Comparison of ENCODE assay signal across 9 mouse cellular contexts in the genomic region with DNA sequence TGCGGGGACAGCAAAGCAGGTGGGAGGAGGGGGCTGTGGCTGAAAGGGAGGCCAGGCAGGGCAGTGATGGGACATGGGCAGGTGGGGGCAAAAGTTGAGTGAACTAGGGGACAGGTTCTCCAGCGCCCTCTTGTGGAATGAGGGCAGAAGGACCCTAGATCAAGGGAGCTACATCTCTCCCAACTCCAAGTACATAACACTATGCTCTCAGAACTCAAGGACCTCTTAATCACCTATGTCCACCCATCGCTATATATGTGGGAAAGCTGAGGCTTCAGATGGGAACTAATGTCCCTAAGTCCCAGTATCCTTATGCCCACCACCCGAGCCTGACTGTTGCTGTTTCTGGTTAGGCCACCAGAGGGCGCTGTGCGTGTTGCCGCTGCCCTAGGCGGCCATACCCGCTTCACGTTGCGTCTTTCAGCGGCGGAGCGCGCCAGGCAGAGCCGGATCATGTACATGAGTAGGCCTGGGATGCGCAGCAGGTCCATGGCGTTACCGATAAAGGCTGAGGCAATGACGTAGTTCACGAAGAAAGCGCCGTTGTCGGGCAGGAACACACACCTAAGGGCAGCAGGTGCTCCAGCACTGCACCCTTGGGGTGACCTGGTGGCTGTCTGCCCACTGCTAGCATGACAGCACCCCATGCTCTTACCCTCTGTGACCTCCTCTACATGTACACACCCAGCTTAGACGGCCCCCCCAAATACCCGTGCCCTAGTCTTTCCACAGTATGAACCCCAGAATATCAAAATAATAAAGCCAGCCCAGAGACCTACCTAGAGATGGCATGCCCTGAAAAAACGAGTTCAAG. TPM values are rescaled to one million over a fixed set of nuclear protein-coding genes. Genes with fewer than 3 reads are reported as not detected.
DNase-seq lines count a peak whose midpoint lies in the region; ATAC-seq and TF ChIP-seq lines count a peak whose summit lies in the region.
"Had no signal": no experiment of that assay in that cellular context is flagged by ENCODE, and none has a peak within 500 bp of the region (broad histone marks: within the 10 kb centered on the region; RNA-seq: fewer than 3 reads in every experiment).

No protein-coding gene starts in this region.

- peaks cover 3% of the 10 kb centered on the region for H3K4me1 ChIP-seq in forebrain, embryonic 15.5 days
- peaks cover 29% of the 10 kb centered on the region for H3K4me1 ChIP-seq in hindbrain, embryonic 10.5 days (replicated peaks)
- no peaks in the 10 kb centered on the region for H3K4me1 ChIP-seq in lung, embryonic 14.5 days (ENCODE audit: insufficient read depth)
- H3K4me1 ChIP-seq: lung, embryonic 15.5 days had no signal

- ATAC-seq in forebrain, embryonic 15.5 days (replicated peaks): peak; percentile 57
- ATAC-seq in lung, embryonic 14.5 days (ENCODE audit: insufficient read depth): peak; percentile 36; the same call in 1 of the 2 replicates

- H3K4me2 ChIP-seq in forebrain, embryonic 15.5 days (replicated peaks): 0 out of 2 replicates have a peak overlapping the region, but pooled peaks have one; percentile 13
- no peak overlapping the region; the same call in 1 of the 2 replicates for H3K4me2 ChIP-seq in lung, embryonic 14.5 days
- H3K4me2 ChIP-seq: lung, embryonic 15.5 days had no signal

- no peak overlapping the region for H3K9ac ChIP-seq in forebrain, embryonic 15.5 days (replicated peaks)
- H3K9ac ChIP-seq in lung, embryonic 14.5 days: no peak overlapping the region
- H3K9ac ChIP-seq: lung, embryonic 15.5 days had no signal

- H3K27ac ChIP-seq in forebrain, embryonic 15.5 days (replicated peaks): no peak overlapping the region
- no peak overlapping the region for H3K27ac ChIP-seq in hindbrain, embryonic 10.5 days
- H3K27ac ChIP-seq in lung, embryonic 14.5 days (ENCODE audit: low read depth): no peak overlapping the region
- H3K27ac ChIP-seq: lung, embryonic 15.5 days had no signal

- H3K4me3 ChIP-seq in forebrain, embryonic 15.5 days: no peak overlapping the region
- peak overlapping the region; percentile 26 for H3K4me3 ChIP-seq in hindbrain, embryonic 10.5 days
- H3K4me3 ChIP-seq in lung, embryonic 14.5 days (ENCODE audit: low read depth, low read length): no peak overlapping the region
- H3K4me3 ChIP-seq: lung, embryonic 15.5 days had no signal

- TF ChIP-seq CTCF in lung, embryonic 14.5 days (IDR thresholded peaks at IDR 0.05; ENCODE audit: low read depth): peak; percentile 98

- H3K9me3 ChIP-seq in forebrain, embryonic 15.5 days: no peaks in the 10 kb centered on the region
- H3K9me3 ChIP-seq in hindbrain, embryonic 10.5 days: no peaks in the 10 kb centered on the region
- no peaks in the 10 kb centered on the region for H3K9me3 ChIP-seq in lung, embryonic 14.5 days (ENCODE audit: low read depth, low read length)
- H3K9me3 ChIP-seq: lung, embryonic 15.5 days had no signal

- H3K27me3 ChIP-seq in forebrain, embryonic 15.5 days: no peaks in the 10 kb centered on the region
- H3K27me3 ChIP-seq in hindbrain, embryonic 10.5 days (ENCODE audit: insufficient read depth, poor library complexity, severe bottlenecking): 0 out of 2 replicates have a peak, but pooled peaks cover 3% of the 10 kb centered on the region
- no peaks in the 10 kb centered on the region for H3K27me3 ChIP-seq in lung, embryonic 14.5 days (ENCODE audit: insufficient read depth, low read length)
- H3K27me3 ChIP-seq: lung, embryonic 15.5 days had no signal

- peak; percentile 87 for DNase-seq in ES-CJ7 (ENCODE audit: low read depth, low spot score)
- peak; percentile 78 for DNase-seq in cerebellum, adult 11 months
- peak; percentile 83 for DNase-seq in hindbrain, embryonic 10.5 days (ENCODE audit: low spot score)
- DNase-seq in layer of hippocampus, adult 9-10 months (ENCODE audit: low spot score): peak; percentile 54
- peak; percentile 88 for DNase-seq in lung, embryonic 14.5 days
- peak; percentile 75 for DNase-seq in ovary, postnatal 36 days (ENCODE audit: low spot score)
- peak; percentile 81 for DNase-seq in thymus, postnatal 25 days

- 24% methylated on average over 27 of the region's 27 CpGs for WGBS in forebrain, embryonic 15.5 days
- 27% methylated on average over 27 of the region's 27 CpGs for WGBS in hindbrain, embryonic 10.5 days
- WGBS in lung, embryonic 14.5 days: 24% methylated on average over 27 of the region's 27 CpGs

- peaks cover 67% of the 10 kb centered on the region for H3K36me3 ChIP-seq in forebrain, embryonic 15.5 days
- H3K36me3 ChIP-seq in hindbrain, embryonic 10.5 days: peaks cover 80% of the 10 kb centered on the region
- H3K36me3 ChIP-seq in lung, embryonic 14.5 days (ENCODE audit: insufficient read depth): peaks cover 71% of the 10 kb centered on the region

RNA-seq across cellular contexts. Expression of gene Capn11, which starts 4.2 kb away (rescaled TPM):
- polyA plus RNA-seq in forebrain, embryonic 15.5 days (2015; fragmentation: Nextera tagmentation; extraction: Ambion mirVana): 0.83 and 1.00 TPM in 2 replicates
- 0.31 and 1.2 TPM in 2 replicates for polyA plus RNA-seq in hindbrain, embryonic 10.5 days (2016; fragmentation: Nextera tagmentation; extraction: Ambion mirVana)
- 0.07 TPM in 1 of 2 replicates, not detected in the other for polyA plus RNA-seq in lung, embryonic 14.5 days (2014; fragmentation: Nextera tagmentation; extraction: Ambion mirVana)

RNA-seq across cellular contexts. Expression of gene Mrpl14, which starts 22.8 kb away (rescaled TPM):
- 122 and 125 TPM in 2 replicates for polyA plus RNA-seq in forebrain, embryonic 15.5 days (2015; fragmentation: Nextera tagmentation; extraction: Ambion mirVana)
- polyA plus RNA-seq in hindbrain, embryonic 10.5 days (2016; fragmentation: Nextera tagmentation; extraction: Ambion mirVana): 146 and 150 TPM in 2 replicates
- polyA plus RNA-seq in lung, embryonic 14.5 days (2014; fragmentation: Nextera tagmentation; extraction: Ambion mirVana): 162 and 168 TPM in 2 replicates

RNA-seq across cellular contexts. Expression of gene Tmem63b, which starts 23.4 kb away (rescaled TPM):
- polyA plus RNA-seq in forebrain, embryonic 15.5 days (2015; fragmentation: Nextera tagmentation; extraction: Ambion mirVana): 124 and 125 TPM in 2 replicates
- 60.5 and 83.5 TPM in 2 replicates for polyA plus RNA-seq in hindbrain, embryonic 10.5 days (2016; fragmentation: Nextera tagmentation; extraction: Ambion mirVana)
- polyA plus RNA-seq in lung, embryonic 14.5 days (2014; fragmentation: Nextera tagmentation; extraction: Ambion mirVana): 29.7 and 31.3 TPM in 2 replicates
